Mouse (Mus musculus) left cerebral cortex, postnatal 25 days (tissue): ENCODE results near the gene Dhx40. TPM values are rescaled to one million over a fixed set of nuclear protein-coding genes. Genes with fewer than 3 reads are reported as not detected.

Experiments
- DNase-seq, 2 experiments: peaks; one replicate each; pipeline ENCODE4 v3.0.0; 2022; ENCODE audit warnings: low spot score in 2 of 2, mixed read lengths in 1 of 2
- intact Hi-C: fragments of 180-260 bp; cut with DNase I; formaldehyde crosslinking; loops from one replicate; pipeline ENCODE4 v1.15.1; 2025
- total RNA-seq, 2 experiments: library from RNA; stranded (reverse); gene quantifications; 2 replicates each; pipeline ENCODE4 v1.2.3; 2021

The Dhx40 gene
- total RNA-seq, 2 experiments from 2014 or later = 18.6 to 19.5 TPM

- DNase-seq = no peak
- intact Hi-C loops = no loop called here
Observed at GRCm38 (mm10) chr11:86724982-86725381, 82.6 kb downstream of the Dhx40 start.

DNA sequence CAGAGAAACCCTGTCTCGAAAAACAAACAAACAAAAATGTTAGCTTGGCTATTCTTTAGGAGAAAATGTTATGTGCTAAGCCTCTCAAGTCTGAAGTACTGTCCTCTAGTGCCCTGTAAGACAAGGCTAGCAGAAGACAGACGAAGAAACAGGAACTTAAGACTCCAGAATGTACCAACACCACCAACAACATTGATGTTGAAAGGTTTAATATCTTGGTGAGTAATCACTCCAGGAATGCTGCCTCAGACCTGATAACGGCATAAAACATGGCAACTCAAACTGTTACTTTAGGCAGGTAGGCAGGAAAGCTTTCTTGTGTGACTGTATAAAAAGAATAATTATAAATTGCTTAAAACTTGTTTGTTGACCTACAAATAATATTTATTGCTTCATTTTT, 83.5 kb downstream of the Dhx40 start:
- DNase-seq = no peak
- intact Hi-C loops = no loop called here

DNA sequence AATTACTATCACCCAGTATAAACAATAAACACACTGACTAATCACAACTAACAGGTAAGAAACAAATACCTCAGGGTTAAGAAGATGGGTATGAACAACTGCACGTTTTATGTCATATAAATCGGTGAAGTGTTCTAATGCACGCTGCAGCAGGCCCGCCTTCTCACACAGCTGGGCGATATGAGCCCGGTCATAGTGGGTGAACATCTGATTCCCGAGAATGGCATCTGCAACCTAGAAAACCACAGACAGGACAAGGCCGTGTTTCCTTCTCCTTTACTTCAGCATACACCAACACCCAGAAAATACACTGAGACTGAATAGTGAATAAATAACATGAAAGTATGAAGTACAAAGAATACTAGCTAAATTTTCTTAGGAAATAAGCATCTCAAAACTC, 88.2 kb downstream of the Dhx40 start:
- intact Hi-C loops = loop anchor here (5.0 kb wide), 1 partner anchor 68 kb away; no protein-coding TSS in a partner anchor
- no peak for DNase-seq

Other genes starting within 250 kb of the Dhx40 start
- gene Vmp1, start 123.9 kb downstream of the Dhx40 start, total RNA-seq = 100 to 1,000 TPM; 165 to 175 TPM
- gene Ptrh2, start 123.8 kb downstream of the Dhx40 start, total RNA-seq = 1 to 10 TPM; 8.3 to 8.5 TPM
- 100 to 1,000 TPM; 525 to 539 TPM for gene Cltc, start 50.2 kb downstream of the Dhx40 start, total RNA-seq
- 10 to 100 TPM; 49.8 to 61.2 TPM for gene Ypel2, start 186.0 kb upstream of the Dhx40 start, total RNA-seq